Mouse (Mus musculus) limb, embryonic 14.5 days (tissue): ENCODE results near the gene Guca2b. TPM values are rescaled to one million over a fixed set of nuclear protein-coding genes. Genes with fewer than 3 reads are reported as not detected.

ENCODE experiments used
- ATAC-seq: fragments of 200-750 bp; cut with Nextera tagmentation; 2 replicates; pipeline ENCODE4 v1.8.0; 2017; ENCODE audit warnings: low read depth, moderate number of reproducible peaks, moderate TSS enrichment; ENCODE audit not compliant: low FRiP score
- DNase-seq: peaks from one replicate; pipeline ENCODE4 v3.0.0-alpha.2; 2015; ENCODE audit warnings: low spot score
- H3K27ac ChIP-seq: fragments of 300-500 bp; sonication (generic); replicated peaks from 2 replicates; pipeline ENCODE4 v1.5.1; 2014; ENCODE audit warnings: low read depth, mild to moderate bottlenecking, low read length, moderate library complexity, mixed read lengths
- H3K27me3 ChIP-seq: fragments of 300-500 bp; sonication (generic); 2 replicates; pipeline ENCODE4 v1.6.1; 2014; ENCODE audit warnings: low read length, mixed read lengths; ENCODE audit not compliant: control insufficient read depth, insufficient read depth
- H3K36me3 ChIP-seq: fragments of 300-500 bp; sonication (generic); 2 replicates; pipeline ENCODE4 v1.6.1; 2014; ENCODE audit warnings: mild to moderate bottlenecking, low read length, moderate library complexity, mixed read lengths; ENCODE audit not compliant: control insufficient read depth, insufficient read depth
- H3K4me1 ChIP-seq: fragments of 300-500 bp; sonication (generic); 2 replicates; pipeline ENCODE4 v1.6.1; 2014; ENCODE audit warnings: antibody characterized with exemption, low read length, mixed read lengths; ENCODE audit not compliant: control insufficient read depth, insufficient read depth
- H3K4me2 ChIP-seq: fragments of 300-500 bp; sonication (generic); replicated peaks from 2 replicates; pipeline ENCODE4 v1.6.1; 2014; ENCODE audit warnings: low read depth, mild to moderate bottlenecking, low read length, moderate library complexity; ENCODE audit not compliant: severe bottlenecking
- H3K4me3 ChIP-seq: fragments of 300-500 bp; sonication (generic); replicated peaks from 2 replicates; pipeline ENCODE4 v1.5.1; 2014; ENCODE audit warnings: low read length
- H3K9ac ChIP-seq: fragments of 300-500 bp; sonication (generic); 2 replicates; pipeline ENCODE4 v1.6.1; 2014; ENCODE audit warnings: mild to moderate bottlenecking, low read depth, low read length, moderate library complexity; ENCODE audit not compliant: severe bottlenecking
- H3K9me3 ChIP-seq: fragments of 300-500 bp; sonication (generic); 2 replicates; pipeline ENCODE4 v1.6.1; 2016; ENCODE audit warnings: low read length; ENCODE audit not compliant: control insufficient read depth
- POLR2A ChIP-seq: fragments of 200-500 bp; IDR thresholded peaks from 2 replicates; pipeline ENCODE4 v1.8.0; 2012; ENCODE audit warnings: inconsistent platforms, mild to moderate bottlenecking, moderate library complexity, borderline replicate concordance; ENCODE audit not compliant: insufficient read depth, insufficient read length; ENCODE audit errors: extremely low read depth
- WGBS: fragments of 180-500 bp; shearing (Covaris S2); extraction: QIAGEN DNeasy Blood & Tissue Kit; methylation state at CpG from one replicate; pipeline ENCODE4 v1.1.7; 2014; 5-methylcytosine and 5-hydroxymethylcytosine counted together
- polyA plus RNA-seq, 2 experiments: library from polyadenylated mRNA; depleted of rRNA in 1 of 2; stranded (reverse) in 1 of 2; unstranded in 1 of 2; fragments of >200 nt; fragmentation: Nextera tagmentation in 1 of 2; extraction: Ambion mirVana in 1 of 2; gene quantifications; 2 replicates each; pipeline versions ENCODE4 v1.2.1 to v1.2.3; 2012 to 2014

Gene Guca2b
- polyA plus RNA-seq, 2 experiments: not detected

DNA sequence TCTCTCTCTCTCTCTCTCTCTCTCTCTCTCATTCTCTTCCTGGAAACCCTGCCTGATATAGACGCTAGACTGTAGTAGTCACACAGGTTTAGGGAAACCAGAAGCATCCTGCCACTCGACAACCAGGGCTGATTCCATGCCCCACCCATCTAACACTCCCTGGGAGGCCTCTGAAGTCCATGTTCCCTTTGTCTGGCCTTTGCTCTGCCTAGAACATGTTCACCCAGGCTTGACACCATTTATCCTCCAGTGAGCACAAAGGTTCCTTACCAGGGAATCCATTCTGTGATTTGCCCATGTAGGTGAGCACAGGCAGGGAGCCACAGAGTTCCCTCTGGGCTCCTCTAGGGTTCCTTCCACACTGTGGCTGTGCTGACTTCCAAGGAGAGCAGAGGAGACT lies 508 bp downstream of the Guca2b start:
- no peaks in the 10 kb centered on the region for H3K4me1 ChIP-seq

DNA sequence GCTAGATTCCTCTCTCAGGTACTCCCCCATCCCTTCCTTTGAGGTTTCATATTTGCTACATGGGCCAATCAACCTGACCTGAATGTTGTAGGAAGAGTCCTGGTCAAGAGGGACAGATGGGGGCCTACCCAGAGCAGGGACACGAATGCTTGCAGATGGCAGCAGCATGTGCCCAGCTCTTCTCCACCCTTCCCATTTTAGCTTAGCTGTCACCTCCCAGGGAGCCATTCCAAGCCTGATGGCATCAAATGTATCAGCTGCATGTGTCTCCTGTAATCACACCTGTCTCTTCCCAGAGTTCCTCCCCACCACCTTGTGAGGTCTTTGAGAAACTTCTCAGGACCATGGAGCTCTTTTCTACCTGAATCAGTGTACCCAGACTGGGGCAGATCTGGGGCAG lies 1.7 kb downstream of the Guca2b start:
- peaks cover 5% of the 10 kb centered on the region for H3K9me3 ChIP-seq
- ATAC-seq (no peak), DNase-seq (no peak)
- TF ChIP-seq POLR2A: no peak
- 75% methylated on average over 1 of the region's 1 CpGs for WGBS
- no peaks in the 10 kb centered on the region for H3K36me3 ChIP-seq
- no peaks in the 10 kb centered on the region for H3K27me3 ChIP-seq
- no peak overlapping the region for H3K27ac ChIP-seq
- H3K4me2 ChIP-seq: no peak overlapping the region
- H3K4me3 ChIP-seq: no peak overlapping the region
- no peaks in the 10 kb centered on the region for H3K4me1 ChIP-seq
- no peak overlapping the region for H3K9ac ChIP-seq

More for the DNA sequence above, 508 bp downstream of the Guca2b start:
- no peak overlapping the region for H3K4me2 ChIP-seq
- H3K27ac ChIP-seq: no peak overlapping the region
- no peaks in the 10 kb centered on the region for H3K27me3 ChIP-seq
- no peak for TF ChIP-seq POLR2A
- H3K36me3 ChIP-seq: no peaks in the 10 kb centered on the region
- H3K9ac ChIP-seq: no peak overlapping the region
- no peak overlapping the region for H3K4me3 ChIP-seq
- DNase-seq (no peak), ATAC-seq (no peak)
- WGBS: 56% methylated on average over 2 of the region's 2 CpGs
- no peaks in the 10 kb centered on the region for H3K9me3 ChIP-seq

DNA sequence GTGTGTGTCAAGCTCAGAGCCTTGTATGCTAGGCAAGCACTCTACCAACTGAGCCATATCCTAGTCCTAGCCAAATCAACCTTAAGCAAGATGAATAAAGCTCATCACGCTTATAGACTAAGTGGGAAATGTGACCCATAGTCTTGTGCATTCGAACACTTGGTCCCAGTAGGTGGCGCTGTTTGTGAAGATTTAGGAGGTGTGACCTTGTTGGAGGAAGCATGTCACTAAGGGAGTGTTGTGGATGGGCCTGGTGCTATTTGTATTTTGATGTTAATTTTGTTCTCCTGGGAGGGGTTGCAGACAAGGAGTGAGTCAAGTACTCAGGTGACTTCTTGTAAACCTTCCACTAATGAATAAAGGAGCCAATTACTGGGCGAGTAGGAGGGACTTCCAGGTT lies 16.1 kb downstream of the Guca2b start:
- H3K9ac ChIP-seq: no peak overlapping the region
- no peak for DNase-seq
- no peak overlapping the region for H3K4me3 ChIP-seq
- H3K27ac ChIP-seq: no peak overlapping the region
- no peaks in the 10 kb centered on the region for H3K9me3 ChIP-seq
- ATAC-seq: no peak
- H3K36me3 ChIP-seq: no peaks in the 10 kb centered on the region
- 85% methylated on average over 4 of the region's 4 CpGs for WGBS
- H3K4me1 ChIP-seq: no peaks in the 10 kb centered on the region
- H3K4me2 ChIP-seq: no peak overlapping the region
- TF ChIP-seq POLR2A: no peak
- no peaks in the 10 kb centered on the region for H3K27me3 ChIP-seq

DNA sequence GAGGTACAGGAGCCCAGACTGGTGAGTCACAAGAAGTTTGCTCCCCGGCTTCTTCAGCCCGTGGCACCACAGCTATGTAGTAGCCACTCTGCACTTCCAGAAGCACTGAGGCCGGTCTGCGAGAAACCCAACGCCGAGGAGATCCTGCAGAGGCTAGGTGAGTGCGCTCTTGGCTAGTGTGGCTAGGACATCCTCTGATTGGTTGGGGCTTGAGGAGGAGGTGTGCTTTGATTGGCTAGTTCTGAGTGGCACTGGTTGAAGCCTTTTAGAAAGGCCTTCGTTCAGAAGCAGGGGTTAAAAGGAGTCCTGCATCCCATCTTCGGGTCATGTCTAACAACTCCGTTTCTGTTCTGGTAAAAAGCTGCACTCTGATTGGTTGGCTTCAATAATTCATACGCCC lies 20.1 kb downstream of the Guca2b start:
- TF ChIP-seq POLR2A: no peak
- Histone ChIP-seq H3K4me1 (no peaks in the 10 kb centered on the region), H3K4me3 (no peak overlapping the region), H3K9me3 (no peaks in the 10 kb centered on the region), H3K27me3 (no peaks in the 10 kb centered on the region), H3K36me3 (no peaks in the 10 kb centered on the region; the same call in 1 of the 2 replicates), H3K4me2 (no peak overlapping the region), H3K27ac (no peak overlapping the region), H3K9ac (no peak overlapping the region)
- ATAC-seq (no peak), DNase-seq (no peak)
- WGBS: 59% methylated on average over 11 of the region's 11 CpGs

DNA sequence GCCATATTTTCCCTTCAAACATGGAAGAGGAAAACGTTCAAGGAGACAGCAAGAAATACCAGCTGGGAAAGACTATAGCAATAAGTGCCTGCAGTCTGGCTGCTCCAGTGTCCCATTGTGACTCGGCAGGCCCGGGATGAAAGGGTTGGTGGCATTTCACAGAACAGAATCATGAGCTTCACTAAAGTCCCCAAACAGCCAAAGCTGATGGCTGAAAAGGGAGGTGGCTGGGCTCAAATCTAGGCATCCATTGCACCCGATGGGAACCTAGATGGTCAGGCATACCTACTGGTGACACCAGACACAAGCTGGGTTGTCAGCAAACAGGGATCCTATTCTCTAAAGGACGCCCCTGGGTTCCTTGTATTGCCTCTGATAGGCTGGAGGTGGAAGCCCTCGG lies 20.8 kb downstream of the Guca2b start:
- 83% methylated on average over 6 of the region's 6 CpGs for WGBS
- Histone ChIP-seq H3K27ac (no peak overlapping the region), H3K4me1 (no peaks in the 10 kb centered on the region), H3K4me3 (no peak overlapping the region), H3K27me3 (no peaks in the 10 kb centered on the region), H3K9ac (no peak overlapping the region), H3K36me3 (no peaks in the 10 kb centered on the region; the same call in 1 of the 2 replicates), H3K9me3 (no peaks in the 10 kb centered on the region), H3K4me2 (no peak overlapping the region)
- DNase-seq: no peak
- ATAC-seq: no peak
- no peak for TF ChIP-seq POLR2A
